Mouse (Mus musculus) brain, embryonic 14.5 days (tissue): Measurements from ENCODE around the gene Prox1.

Source experiments
- CTCF ChIP-seq: fragments of 200-500 bp; IDR thresholded peaks from 2 replicates; pipeline ENCODE4 v1.5.1; 2012; ENCODE audit warnings: inconsistent platforms, mild to moderate bottlenecking, moderate library complexity, borderline replicate concordance; ENCODE audit not compliant: insufficient read depth, insufficient read length; ENCODE audit errors: extremely low read depth
- POLR2A ChIP-seq: fragments of 200-500 bp; IDR thresholded peaks from 2 replicates; pipeline ENCODE4 v1.6.1; 2012; ENCODE audit warnings: mild to moderate bottlenecking, inconsistent platforms, borderline replicate concordance; ENCODE audit not compliant: poor library complexity, insufficient read depth, insufficient read length, severe bottlenecking; ENCODE audit errors: extremely low read depth

DNA sequence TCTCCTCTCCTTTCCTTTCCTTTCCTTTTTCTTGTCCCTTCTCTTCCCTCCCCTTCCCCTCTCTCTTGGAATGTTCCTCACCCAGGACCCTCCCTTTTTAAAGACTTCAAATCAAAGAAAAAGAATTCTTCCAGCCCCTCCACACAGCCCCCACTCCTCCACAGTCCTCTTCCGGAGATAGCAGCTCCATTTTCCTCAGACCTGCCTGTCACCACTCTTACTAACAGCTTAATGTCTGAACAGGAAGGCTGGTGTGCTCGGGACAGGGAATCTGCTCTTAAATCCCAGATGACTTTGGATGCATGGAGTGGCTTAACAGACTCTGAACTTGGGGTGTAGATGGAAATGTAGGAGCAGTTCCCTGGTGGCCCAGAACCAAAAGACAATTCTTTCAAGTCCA lies 81.6 kb downstream of the Prox1 start:
- TF ChIP-seq CTCF: no peak
- TF ChIP-seq POLR2A: no peak
